Mouse (Mus musculus) ES-Bruce4 (cell line): ENCODE results near the gene Shq1. TPM values are rescaled to one million over a fixed set of nuclear protein-coding genes. Genes with fewer than 3 reads are reported as not detected.

Experiments used
- H3K27ac ChIP-seq: 2 replicates; pipeline ENCODE4 v1.5.1; 2012; ENCODE audit warnings: low read length, inconsistent platforms; ENCODE audit not compliant: insufficient read depth
- H3K27me3 ChIP-seq: 2 replicates; pipeline ENCODE4 v1.6.1; 2012; ENCODE audit warnings: mild to moderate bottlenecking, low read length, inconsistent platforms; ENCODE audit not compliant: control insufficient read depth, poor library complexity, insufficient read depth, severe bottlenecking
- H3K36me3 ChIP-seq: 2 replicates; pipeline ENCODE4 v1.6.1; 2012; ENCODE audit warnings: inconsistent platforms, mild to moderate bottlenecking, low read length, moderate library complexity; ENCODE audit not compliant: control insufficient read depth, poor library complexity, insufficient read depth, severe bottlenecking
- H3K4me1 ChIP-seq: one replicate; pipeline ENCODE4 v1.8.1; 2011; ENCODE audit warnings: low read length; ENCODE audit not compliant: control insufficient read depth, insufficient read depth
- H3K4me3 ChIP-seq: 2 replicates; pipeline ENCODE4 v1.5.1; 2011; ENCODE audit warnings: low read depth, mild to moderate bottlenecking, low read length
- H3K9ac ChIP-seq: 2 replicates; pipeline ENCODE4 v1.6.1; 2012; ENCODE audit warnings: low read depth, mild to moderate bottlenecking, inconsistent platforms; ENCODE audit not compliant: poor library complexity, severe bottlenecking
- H3K9me3 ChIP-seq: replicated peaks from 2 replicates; pipeline ENCODE4 v1.6.1; 2012; ENCODE audit warnings: mild to moderate bottlenecking, low read length, inconsistent platforms; ENCODE audit not compliant: control insufficient read depth, poor library complexity, insufficient read depth, severe bottlenecking
- CTCF ChIP-seq: IDR thresholded peaks from one replicate; pipeline ENCODE4 v1.8.1; 2011; ENCODE audit warnings: low read depth, low read length
- EP300 ChIP-seq: IDR thresholded peaks from 2 replicates; pipeline ENCODE4 v1.6.1; 2011; ENCODE audit warnings: low read depth, low read length; ENCODE audit not compliant: insufficient read depth
- POLR2A ChIP-seq: IDR thresholded peaks from one replicate; pipeline ENCODE4 v1.8.1; 2011; ENCODE audit warnings: low read length; ENCODE audit not compliant: insufficient read depth
- polyA plus RNA-seq: library from polyadenylated mRNA; stranded (reverse); fragments of >200 nt; gene quantifications from 2 replicates; pipeline ENCODE4 v1.2.4, GENCODE M21; 2011; ENCODE audit warnings: low read depth; ENCODE audit not compliant: missing spikeins, insufficient read depth, insufficient read length

The Shq1 gene
- polyA plus RNA-seq, 1 experiment = 19.0 TPM

DNA sequence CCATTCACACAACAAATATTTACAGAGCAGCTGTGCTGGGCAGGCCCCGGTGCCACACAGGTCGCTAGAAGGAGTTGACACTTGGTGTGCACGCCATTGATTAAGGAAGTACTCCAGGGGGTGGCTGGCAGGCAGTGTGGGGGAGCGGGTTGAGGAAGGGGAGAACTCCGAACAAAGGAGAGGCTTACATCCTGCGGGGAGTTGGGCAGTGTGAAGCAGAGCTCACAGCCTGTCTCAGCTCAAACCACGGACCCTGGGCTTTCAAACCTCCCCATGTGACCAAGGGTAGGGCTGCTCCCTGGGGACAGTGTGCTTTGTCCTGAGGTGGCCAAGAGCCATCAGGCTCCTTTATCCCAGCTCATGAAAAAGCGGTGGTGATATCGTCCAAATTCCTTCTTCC, 144.9 kb downstream of the Shq1 start:
- Histone ChIP-seq H3K27ac (no peak overlapping the region), H3K36me3 (no peaks in the 10 kb centered on the region), H3K4me1 (peaks cover 6% of the 10 kb centered on the region), H3K4me3 (no peak overlapping the region), H3K9me3 (no peaks in the 10 kb centered on the region), H3K9ac (no peak overlapping the region), H3K27me3 (no peaks in the 10 kb centered on the region)
- TF ChIP-seq CTCF (no peak), EP300 (no peak)

DNA sequence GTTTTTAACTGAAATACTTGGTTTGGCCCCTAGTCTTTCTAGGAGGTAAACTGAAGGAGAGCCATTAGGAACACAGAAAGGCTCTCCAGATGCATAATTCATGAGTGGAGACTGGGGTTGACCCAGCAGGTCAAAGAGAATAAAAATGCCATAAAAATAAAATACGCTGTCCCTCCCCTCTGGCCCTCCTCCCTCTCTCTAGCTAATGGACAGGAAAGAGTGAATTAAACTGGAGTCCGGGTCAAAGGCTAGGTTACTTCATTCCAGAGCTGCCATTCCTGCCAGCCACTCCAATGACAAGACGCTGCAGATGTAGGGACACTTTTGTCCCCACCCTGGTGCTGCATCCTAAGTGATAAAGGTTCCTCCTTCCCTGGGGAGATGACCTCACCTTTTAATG, 145.5 kb downstream of the Shq1 start:
- Histone ChIP-seq H3K4me3 (no peak overlapping the region), H3K9me3 (no peaks in the 10 kb centered on the region), H3K9ac (no peak overlapping the region), H3K36me3 (no peaks in the 10 kb centered on the region), H3K27me3 (no peaks in the 10 kb centered on the region), H3K27ac (no peak overlapping the region), H3K4me1 (peaks cover 6% of the 10 kb centered on the region)
- TF ChIP-seq CTCF = no peak
- no peak for TF ChIP-seq POLR2A
- no peak for TF ChIP-seq EP300

DNA sequence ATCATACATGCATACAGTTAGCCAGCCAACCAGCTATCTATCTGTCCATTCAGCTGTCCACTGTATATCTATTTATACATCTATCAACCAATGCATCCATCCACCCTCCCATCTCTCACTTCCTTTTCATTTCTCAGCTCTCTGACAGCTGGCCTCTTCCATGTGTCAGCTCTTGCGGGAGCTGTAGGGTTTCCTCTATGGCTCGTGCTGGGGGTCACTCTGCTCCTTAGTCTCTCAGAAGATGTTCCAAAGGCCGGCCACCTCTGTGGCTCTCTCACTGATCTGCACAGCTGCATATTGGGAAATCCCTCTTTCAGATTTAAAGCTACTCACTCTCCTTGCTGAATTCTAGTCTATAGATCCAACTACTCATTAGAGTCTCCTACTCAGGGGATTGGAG, 148.5 kb downstream of the Shq1 start:
- Histone ChIP-seq H3K9ac (no peak overlapping the region), H3K27ac (no peak overlapping the region), H3K4me3 (no peak overlapping the region), H3K36me3 (no peaks in the 10 kb centered on the region), H3K27me3 (no peaks in the 10 kb centered on the region), H3K4me1 (peaks cover 6% of the 10 kb centered on the region), H3K9me3 (no peaks in the 10 kb centered on the region)
- TF ChIP-seq EP300 (no peak), CTCF (no peak), POLR2A (no peak)

DNA sequence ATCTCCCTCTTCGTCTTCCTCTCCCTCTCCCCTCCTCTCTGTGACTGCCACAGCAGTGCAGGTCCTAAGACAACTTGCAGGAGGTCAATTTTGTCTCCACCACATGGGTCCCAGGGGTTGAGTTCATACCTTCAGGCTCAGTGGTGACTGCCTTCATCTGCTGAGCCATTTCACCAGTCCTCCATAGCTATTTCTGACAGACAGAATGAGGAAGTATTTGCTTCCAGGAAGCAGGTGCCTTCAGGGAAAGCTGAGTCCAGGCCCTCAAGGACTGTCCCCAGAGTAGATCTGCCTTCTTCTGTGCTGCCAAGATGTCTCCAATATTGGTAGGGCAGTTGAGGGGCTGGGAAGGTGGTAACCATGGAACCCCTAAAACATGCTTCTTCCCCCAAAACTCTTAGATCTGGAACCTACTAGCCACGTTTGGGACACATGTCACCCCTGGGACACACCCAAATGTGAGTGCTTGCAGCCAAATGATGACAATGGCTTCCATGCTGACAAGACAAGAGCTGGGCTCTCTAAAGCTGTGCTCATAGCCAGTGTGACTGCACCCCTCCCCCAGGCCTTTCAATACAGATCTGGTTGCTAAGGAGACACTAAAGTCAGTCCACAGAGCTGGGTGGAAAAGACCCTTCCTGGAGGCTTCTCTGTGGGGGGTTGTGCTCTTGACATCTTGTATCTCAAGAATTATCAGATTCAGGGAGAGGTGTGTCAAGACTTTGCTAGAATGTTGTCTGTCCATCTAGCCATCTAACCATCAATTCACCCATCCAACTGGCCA, 149.2 kb downstream of the Shq1 start:
- Histone ChIP-seq H3K27me3 (no peaks in the 10 kb centered on the region), H3K27ac (no peak overlapping the region), H3K36me3 (no peaks in the 10 kb centered on the region), H3K9ac (no peak overlapping the region), H3K4me3 (no peak overlapping the region), H3K9me3 (no peaks in the 10 kb centered on the region), H3K4me1 (peaks cover 6% of the 10 kb centered on the region)
- TF ChIP-seq EP300 (no peak), CTCF (no peak), POLR2A (no peak)

DNA sequence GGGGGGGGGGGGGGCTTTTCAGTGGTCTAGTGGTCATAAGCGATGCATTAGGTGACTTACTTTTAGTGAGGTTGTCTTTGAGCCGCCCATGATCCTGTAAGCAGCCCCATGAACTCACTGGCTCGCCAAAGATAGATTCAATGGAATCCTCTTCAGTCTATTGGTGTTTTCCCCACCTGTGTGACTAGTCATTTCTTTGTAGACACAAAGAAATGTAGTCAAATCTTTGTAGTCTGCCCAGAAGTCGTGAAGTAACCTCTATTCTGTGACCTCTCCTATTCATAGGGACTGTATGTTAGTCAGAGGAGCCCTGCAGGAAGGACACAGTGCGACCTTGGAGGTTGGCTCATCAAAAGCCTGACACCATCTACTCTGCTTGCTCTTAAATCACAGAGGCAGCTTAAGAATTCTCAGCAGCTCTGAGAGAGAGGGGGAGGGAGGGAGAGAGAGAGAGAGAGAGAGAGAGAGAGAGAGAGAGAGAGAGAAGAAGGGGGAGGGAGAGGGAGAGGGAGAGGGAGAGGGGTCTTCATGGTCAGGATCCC, 150.3 kb downstream of the Shq1 start:
- peaks cover 2% of the 10 kb centered on the region for H3K4me1 ChIP-seq

DNA sequence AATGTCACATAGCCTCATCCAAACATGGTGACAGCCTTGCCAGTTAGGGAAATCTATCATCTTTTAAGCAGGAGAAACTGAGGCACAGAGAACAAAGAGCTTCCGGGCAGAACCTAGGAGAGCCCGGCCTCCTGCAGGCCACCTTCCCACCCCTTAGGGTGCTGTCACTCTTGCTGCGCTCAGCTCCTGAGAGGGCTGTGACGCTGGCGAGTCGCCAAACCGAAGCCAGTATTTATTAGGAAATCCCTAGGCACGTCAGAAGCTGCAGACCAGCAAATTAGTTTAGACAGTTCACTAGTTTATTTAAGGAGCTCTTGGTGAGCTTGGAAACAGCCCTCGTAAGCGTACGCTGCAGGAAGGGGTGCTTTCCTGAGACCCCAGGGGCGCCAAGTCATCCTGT, 151.1 kb downstream of the Shq1 start:
- H3K36me3 ChIP-seq = no peaks in the 10 kb centered on the region
- TF ChIP-seq CTCF = no peak
- no peak for TF ChIP-seq POLR2A
- no peak for TF ChIP-seq EP300
- no peaks in the 10 kb centered on the region for H3K9me3 ChIP-seq
- H3K9ac ChIP-seq = no peak overlapping the region
- H3K4me3 ChIP-seq = no peak overlapping the region
- no peak overlapping the region for H3K27ac ChIP-seq
- H3K4me1 ChIP-seq = peaks cover 2% of the 10 kb centered on the region
- H3K27me3 ChIP-seq = no peaks in the 10 kb centered on the region

More for the DNA sequence above, 150.3 kb downstream of the Shq1 start:
- Histone ChIP-seq H3K4me3 (no peak overlapping the region), H3K9me3 (no peaks in the 10 kb centered on the region), H3K9ac (no peak overlapping the region), H3K36me3 (no peaks in the 10 kb centered on the region), H3K27me3 (no peaks in the 10 kb centered on the region), H3K27ac (no peak overlapping the region)
- TF ChIP-seq POLR2A (no peak), EP300 (no peak), CTCF (no peak)

Other genes with a start within 250 kb of the Shq1 start
- 0.20 and 0.27 TPM in 2 replicates for gene Gxylt2, start 33.6 kb upstream of the Shq1 start, polyA plus RNA-seq
- 147 and 167 TPM in 2 replicates for gene Ppp4r2, start 162.5 kb upstream of the Shq1 start, polyA plus RNA-seq